Mouse (Mus musculus): Measurements from ENCODE around the gene Plekhm1.

Gene Plekhm1

DNA sequence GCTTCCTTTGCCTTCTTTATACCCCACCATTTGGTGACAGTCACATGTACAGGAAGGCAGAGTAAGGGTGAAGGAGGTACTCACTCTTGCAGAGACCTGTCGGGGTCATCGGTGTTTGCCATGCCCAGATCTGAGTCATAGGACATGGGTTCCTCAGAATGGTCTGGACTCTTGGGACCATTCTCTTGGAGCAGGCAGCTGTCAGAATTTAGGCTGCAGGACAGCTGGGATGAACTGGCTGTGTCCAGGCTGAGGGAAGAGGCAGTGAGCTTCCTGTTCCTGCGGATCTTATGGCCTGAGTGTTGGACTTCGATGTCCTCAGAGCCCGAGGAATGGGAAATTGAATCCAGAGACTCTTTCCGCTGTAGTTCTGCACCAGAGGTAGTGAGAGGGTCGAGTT, 17.9 kb downstream of the Plekhm1 start:
- DNase-seq (ENCODE audit: inconsistent ontology term): no peak

DNA sequence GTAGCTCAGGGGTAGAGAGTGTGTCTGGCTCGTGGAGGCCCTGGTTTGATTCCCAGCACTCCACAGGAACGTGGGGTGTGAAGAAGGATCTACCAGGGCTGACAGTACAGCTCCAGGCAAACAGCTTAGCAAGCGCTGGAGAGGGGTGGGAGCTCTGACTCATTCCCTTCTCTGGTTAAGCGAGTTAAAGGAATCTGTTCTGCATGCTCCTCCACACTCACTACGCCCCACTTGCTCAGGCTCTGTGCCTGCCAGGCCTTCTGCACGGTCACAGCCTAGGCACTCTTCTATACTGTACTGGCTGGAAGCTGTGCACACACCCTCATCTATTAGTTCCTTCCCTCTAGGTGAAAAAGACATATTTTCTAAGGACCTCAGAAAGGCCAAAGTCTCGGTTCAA, 18.5 kb downstream of the Plekhm1 start:
- no peak for DNase-seq (ENCODE audit: inconsistent ontology term)

DNA sequence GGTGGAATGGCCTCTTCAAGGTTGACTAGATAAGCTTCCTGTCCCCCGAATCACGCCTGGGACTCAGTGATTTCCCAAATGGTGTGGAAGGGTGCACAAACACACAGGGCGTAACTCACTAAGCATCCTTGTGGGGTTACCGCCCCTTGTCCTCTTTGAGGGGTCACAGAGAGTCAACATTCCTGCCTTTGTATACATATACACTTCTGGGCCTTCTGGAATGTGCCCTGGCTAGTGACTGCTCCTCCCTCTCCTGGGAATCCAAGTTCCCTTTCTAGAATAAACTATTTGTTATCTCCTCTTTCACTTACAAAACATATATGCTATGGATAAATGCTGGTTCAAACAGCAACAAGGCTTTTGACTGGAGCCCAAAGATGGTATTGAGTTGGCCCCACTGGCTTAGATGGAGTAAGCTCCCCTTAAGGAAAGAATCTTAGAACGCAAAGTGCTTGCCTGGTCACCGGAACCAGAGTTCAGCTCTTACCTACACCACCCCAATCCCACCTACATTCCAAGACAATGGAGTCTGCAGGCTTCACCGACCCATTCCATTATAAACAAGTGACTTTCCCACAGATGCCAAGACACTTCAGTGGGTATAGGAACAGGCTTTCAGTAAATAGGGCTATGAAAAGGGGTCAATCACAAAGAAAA, 24.5 kb downstream of the Plekhm1 start:
- no peak for DNase-seq (ENCODE audit: inconsistent ontology term)

DNA sequence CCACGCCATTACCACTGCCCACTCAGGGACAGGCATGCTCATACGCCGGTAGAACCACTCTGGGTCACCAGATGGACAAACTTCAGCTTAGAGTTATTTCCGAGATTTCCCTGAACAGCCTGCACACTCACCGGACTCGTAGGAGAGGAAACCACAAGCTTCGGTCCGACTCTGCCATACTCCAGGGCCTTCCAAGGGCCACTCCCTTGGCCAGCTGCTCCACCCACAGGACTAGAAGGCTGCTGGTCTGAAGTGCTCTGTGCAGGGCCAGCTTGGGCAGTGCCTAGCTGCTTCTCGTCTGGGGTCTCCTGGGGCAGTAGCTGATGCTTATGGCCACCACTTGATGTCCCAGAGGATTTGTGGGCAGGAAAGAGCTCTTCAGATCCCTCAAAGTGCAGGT, 25.7 kb downstream of the Plekhm1 start:
- no peak for DNase-seq (ENCODE audit: inconsistent ontology term)

DNA sequence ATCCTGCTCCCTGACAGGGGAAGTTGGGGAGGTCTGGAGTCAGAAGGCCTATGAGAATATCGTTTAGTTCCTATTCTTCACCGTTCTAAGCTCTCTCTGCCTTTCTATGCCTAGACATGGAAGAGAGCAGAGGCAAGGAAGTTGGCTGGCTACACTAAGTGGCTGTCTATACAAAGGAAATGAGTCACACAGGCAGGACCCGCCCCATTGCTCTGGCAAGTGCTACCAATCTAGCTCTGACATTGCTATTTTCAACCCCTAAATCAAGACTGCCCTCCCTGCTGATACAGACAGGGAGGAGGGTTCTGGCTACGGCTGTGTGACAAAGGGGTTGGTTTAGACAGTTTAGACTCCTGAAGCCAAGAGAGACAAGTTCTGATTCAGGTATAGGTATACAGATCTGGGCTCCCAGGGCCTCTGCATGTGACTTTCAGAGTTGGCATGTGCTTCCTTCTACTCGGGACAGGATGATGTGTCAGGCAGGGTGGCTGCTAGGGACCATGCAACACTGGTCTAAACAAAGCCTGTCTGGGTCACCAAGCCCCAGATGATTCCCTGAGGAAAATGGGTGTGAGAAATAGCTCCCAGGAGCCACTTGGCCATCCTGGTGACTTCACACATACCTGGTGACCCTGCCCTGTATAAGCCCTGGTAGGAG, 30.4 kb downstream of the Plekhm1 start:
- peak; percentile 89 for DNase-seq (ENCODE audit: inconsistent ontology term)

DNA sequence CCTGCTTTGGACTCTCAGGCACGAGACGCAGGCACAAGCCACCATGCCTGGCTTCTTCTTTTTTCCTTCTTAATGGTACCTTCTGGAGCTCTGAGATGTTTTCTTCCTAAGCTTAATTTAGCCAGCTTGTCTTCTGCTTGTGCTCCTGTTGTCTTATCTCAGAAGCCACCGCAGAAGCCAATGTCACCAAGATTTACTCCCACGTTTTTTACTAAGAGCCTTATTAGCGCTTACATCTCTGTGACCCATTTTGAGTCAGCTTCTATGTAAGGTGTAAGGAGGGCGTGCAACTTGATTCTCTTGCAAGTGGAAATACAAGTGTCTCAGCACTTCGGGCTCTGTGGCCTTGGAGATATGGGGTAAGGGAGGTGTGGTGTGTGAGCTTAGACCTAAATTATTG, 31.0 kb downstream of the Plekhm1 start:
- DNase-seq (ENCODE audit: inconsistent ontology term): no peak

DNA sequence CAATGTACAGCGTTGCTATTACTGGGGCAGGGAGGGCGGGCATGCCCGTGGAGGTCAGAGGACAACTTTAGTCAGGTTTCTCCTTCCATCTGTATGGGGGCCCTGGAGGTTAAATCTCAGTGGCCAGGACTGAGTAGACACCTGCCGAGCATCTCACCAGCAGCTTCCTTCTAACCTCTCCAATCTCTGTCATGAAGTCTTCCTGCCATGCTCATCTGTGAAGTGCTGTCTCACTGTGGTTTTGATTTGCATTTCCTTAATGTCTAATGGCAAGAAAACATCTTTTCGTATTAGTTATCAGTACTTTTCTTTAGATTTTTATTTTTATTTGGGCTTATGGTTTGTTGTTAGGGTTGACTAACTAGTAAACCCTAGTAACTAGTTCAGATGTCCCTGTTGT, 32.0 kb downstream of the Plekhm1 start:
- no peak for DNase-seq (ENCODE audit: inconsistent ontology term)

DNA sequence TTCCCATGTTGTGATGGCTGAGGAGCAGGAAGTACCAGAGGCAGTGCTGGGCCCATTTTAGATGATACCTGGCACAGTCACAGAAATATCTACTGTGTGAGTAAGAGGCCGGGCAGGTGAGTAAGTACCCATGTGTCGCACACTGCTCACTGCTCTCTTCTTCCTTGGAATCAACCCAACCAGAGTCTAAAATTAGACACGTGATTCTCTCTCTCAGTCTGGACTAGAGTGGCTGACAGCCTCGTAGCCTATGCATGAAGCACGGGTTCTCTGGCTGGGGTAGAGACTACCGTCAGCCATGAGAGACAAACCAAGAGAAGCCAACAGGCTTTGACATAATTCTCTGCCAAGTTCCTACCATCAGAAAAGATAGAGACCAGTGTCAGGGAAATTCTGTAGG, 34.1 kb downstream of the Plekhm1 start:
- DNase-seq (ENCODE audit: inconsistent ontology term): no peak

DNA sequence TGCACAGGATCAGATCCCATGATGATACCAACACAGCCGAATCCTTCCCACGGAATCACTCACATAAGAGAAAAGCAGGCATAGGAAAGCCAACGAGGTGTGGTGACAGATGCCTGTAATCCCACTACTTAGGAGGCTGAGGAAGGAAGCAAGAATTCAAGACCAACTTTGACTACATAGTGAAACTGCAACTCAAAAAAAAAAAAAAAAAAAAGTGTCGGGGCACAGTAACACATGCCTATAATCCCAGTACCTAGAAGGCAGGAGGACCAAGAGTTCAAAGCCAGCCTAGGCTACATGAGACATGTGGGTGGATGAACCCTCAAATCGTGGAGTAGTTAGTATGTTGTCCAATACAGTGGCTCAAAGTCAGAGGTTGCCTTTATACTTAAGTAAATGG, 36.7 kb downstream of the Plekhm1 start:
- no peak for DNase-seq (ENCODE audit: inconsistent ontology term)

DNA sequence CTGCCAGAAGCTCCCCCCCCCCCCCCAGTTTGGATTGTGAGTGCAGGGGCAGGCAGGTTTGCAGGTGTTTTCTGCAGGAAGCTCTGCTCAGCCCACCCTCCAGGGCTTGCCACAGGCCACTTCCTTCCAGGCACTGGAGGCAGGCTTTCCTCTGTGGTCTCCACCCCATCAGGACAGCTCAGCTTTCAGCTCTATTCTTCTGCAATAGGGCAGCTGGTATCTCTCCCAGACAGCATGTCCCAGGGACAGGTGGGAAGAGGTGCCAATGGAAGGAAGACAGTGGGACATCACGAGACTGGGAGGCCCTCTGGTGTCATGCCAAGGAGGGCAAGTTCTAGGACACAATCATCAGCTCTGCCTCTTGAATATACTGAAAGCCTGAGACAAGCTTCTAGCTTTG, 37.2 kb downstream of the Plekhm1 start:
- no peak for DNase-seq (ENCODE audit: inconsistent ontology term)

DNA sequence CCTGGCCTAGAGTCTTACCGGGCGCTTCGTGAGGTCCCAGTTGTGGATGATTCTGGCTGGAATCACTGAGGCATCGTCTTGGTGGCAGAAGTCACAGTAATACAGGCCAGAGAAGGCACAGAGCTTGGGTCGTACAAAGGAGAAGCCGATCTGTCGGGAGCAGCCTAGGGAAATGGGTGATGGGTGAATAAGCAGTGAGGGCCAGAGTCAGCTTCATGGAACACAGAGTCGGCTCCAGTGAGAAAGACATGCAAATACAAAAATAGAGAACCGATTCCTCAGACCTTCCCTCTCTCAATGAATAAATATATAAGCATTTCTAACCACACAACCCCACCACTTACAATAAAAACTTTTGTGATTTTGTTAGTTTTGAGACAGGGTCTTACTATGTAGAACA, 38.6 kb downstream of the Plekhm1 start:
- DNase-seq (ENCODE audit: inconsistent ontology term): no peak

DNA sequence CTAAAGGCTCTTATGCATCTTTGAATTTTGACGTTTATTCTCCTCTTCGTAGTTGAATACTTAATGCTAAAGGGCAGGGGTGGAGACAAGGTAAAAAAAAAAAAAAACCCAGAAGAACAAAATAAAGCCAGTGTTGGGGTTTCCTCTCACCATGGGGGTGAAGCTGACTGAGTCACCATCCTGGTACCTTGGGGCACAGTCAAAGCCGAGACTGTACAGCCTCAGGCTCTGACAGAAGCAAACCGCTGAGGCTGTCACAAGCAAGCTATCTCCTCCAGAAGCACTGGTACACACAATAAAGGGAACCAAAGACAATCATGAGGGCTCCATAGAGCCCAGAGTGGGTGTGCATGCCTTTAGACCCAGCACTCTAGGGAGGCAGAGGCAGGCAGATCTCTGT, 39.9 kb downstream of the Plekhm1 start:
- no peak for DNase-seq (ENCODE audit: inconsistent ontology term)

DNA sequence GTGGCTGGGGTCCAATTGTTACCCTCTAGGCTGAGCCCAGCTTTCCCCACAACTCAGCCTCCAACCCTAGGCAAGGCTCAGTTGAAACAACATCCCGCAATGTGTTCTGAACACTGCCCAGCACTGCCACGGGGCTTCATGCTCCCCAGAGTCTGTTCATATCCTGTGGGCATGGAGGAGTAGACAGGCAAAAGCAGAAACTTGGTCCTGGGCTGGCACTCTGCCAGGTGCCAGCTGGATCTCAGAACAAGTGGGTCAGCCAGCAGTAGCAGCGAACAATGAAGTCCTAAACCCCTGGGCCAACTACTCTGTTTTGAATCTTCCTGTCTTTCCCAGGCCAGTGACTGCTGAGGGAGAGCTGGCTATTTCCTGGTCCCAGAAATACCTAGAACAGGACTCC, 40.4 kb downstream of the Plekhm1 start:
- peak; percentile 81 for DNase-seq (ENCODE audit: inconsistent ontology term)

DNA sequence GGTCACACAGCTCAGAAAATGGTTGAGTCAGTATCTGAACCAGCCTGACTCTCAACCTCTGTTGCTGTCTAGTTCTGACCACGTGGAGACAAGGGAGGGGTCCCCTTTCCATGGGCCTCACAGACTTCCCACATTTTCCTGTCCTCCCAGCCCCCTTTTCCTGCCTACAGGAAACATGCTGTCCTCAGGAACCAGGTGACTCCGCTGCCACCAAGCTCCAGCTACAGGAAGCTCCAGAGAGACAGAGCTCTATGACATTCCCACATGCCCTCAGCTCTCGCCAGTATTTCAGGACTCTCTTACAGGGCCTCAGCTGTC, 41.3 kb downstream of the Plekhm1 start:
- DNase-seq (ENCODE audit: inconsistent ontology term): no peak

DNA sequence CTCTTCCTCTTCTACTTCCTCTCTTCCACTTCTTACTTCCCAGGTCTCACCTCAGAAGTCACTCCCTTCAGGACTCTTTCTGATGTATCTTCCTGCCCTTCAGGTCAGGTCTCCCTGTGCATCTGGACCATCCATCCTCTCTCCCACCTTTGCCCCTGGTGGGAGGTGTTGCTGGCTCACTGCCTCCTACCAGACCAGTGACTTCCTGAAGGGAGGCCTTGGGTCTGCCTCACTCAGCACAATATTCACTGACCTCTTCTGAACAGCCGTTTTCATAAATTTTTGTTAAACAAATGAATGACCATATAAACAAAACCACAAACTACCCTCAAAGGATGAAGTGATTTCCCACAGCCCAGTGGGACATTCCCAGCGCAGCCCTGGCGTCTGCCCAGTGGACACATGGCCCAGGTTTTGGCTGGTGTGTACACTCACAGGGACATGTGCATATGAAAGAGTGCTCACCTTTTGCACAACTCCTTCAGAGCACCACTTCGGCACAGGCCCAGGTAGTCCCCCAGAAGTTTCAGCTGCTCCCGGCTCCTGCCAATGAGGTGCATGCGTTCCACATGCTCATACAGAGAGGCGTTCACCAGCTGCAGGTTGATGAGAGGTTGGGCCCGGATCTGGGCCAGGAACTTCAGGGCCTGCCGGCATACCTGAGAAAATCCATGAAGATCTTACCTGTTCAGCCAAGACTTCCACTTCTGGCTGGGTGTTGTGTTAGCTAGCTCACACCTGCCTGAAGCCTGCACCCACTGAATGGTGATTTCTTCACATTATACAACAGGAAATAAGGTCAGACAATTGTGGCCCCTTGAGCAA, 41.9 kb downstream of the Plekhm1 start:
- DNase-seq (ENCODE audit: inconsistent ontology term): no peak

DNA sequence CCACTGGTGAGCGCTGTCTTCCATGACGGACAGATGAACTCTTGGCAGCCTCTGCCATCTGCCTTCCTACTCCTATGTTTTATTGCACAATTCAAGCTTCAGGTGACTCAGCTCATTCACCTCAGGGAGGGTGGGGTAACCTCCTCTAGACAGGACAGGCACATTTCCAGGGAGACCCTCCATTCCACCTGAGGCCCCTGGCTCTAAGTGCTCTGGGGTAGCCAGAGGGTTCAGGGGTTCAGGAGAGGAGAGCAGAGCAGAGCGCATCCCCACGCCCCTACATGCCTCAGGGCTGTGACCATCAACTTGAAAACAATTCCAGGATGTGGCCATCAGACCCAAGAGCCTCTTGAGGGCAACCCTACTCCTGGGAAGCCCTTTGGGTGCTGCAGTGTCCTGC, 47.0 kb downstream of the Plekhm1 start:
- DNase-seq (ENCODE audit: inconsistent ontology term): no peak

DNA sequence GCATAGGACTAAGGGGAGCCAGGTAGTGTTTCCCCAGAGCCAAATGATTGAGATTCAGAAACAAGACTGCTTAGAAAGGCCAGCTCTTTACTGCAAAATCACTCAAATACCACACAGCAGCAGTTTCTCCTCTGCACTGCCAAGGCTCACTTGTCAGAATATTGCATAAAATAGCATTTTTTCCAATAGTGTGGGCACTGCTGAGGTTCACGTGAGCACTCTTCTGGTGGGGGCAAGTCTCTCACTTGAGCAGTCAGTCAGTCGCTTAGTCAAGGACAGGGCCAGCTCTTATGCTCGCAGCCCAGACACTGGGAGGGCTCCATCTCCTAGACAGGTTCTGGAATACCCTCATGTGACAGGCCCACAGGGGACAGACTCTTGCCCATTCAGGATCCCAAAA, 47.5 kb downstream of the Plekhm1 start:
- no peak for DNase-seq (ENCODE audit: inconsistent ontology term)

DNA sequence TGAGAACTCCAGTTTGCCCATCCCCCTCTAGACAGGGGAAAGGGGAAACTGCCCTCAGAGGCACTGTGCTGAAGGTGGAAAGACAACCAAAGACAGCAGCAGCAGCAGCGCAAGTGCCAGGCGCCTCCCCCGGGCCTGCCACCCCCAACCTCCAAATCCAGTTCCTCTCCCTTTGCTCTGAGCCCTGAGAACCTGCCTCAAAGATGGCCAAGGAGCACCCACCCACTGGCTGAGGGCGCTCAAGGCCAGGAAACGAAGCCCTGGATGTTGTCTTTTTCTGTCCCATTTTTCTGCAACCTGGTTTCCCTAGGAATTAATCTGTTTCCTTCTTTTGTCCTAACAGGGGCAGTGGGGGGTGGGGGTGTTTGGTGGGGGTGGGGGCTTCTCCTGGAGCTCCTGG, 48.2 kb downstream of the Plekhm1 start:
- DNase-seq (ENCODE audit: inconsistent ontology term): no peak

DNA sequence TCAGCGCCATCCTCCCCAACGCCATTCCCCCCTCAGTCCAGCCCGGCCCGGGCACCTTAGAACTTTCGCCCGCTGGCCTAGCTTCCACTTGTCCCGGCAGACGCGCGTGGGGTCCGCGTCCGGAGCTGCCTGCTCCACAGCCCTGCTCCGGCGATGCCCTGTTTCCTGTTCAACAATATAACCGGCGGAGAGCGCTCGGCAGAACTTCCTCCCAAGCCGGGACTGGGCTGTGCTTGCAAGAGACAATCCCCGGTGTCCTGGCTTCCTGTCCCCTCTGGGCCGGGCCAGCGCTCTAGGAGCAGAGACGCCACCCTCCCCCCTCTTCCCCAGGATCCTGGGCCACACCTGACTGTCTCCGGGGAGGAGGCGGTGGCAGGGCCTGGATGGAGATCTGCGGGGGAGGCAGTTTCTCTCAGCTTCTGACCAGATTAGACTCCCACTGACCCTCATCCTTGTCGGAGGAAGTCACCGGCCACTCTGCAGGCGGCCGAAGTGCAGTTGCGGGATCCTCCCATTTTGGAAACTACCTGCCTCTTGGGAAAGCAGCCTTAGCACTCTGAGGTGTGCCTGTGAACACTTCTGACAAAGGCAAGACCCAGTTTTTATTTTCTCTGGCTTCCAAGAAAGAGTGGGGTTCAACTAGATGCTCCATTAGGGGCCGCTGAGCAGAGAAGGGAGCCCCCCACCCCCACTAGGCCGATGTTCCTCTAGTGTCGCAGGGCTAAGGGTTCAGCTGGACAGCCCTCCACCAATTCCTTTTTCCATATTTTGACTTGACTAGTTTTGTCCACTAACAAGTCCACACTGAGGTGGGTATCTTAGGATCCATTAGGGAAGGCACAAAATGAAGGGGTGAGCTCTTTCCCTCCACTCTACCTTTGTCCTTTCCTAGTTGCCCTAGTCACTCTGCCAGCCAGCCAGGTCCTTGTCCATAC, 49.0 kb downstream of the Plekhm1 start, which contains the start of gene Arhgap27:
Arhgap27 (minus strand) TSS at position 479 of the 935 bp plus-strand sequence.
- peak; percentile 68 for DNase-seq (ENCODE audit: inconsistent ontology term)

DNA sequence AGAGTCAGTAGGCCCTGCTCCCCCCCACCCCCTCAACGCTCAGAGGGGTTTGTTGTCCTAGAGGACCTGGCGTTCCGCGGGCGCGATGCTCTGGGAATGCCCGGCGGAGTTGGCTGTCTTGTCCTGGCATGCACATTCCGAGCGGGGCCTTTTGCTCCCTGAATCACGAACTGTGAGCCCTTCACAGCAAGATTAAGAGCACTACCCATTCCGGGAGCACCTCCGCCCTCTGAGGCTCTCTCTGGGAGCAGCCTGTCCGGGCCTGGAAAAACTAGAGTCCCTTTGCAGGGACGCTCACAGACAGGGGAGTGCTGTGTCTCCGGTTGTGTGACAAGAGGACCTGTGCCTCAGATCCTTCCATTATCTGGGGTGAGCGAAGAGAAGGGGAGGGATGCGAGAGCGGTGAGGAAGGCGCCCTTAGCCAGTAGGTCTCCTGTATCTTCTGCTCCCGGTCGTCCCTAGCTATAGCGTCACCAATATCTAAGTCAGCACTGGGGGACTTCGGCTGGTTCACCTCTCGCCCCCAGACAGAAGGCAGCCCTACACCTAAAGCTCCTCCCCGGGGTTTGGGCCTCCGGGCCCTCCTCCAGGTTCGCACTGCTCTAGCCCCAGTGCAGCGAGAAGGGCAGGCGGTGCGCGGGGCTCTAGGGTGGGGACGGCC, 49.8 kb downstream of the Plekhm1 start:
- peak; percentile 71 for DNase-seq (ENCODE audit: inconsistent ontology term)

DNA sequence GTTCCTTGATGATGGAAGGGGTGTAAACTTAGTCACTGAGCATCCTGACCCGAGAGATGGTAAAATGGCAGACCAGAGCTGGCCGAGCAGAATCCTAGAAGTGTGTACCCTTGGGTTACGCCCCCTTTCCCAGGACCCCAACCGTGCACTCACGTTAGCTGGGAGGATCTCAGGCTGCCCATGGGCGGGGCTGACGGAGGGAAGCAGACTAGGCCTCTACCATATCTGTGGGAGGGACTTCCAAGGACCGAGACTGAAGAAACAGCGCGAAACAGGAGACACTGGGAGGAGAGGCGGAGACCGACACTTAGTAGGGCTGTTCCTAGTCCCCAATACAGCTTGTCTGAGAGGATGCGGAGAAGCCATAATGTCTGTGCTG, 50.4 kb downstream of the Plekhm1 start:
- DNase-seq (ENCODE audit: inconsistent ontology term): no peak

Data from Muller cell, postnatal 12 days (primary cell).